Mouse (Mus musculus): ENCODE data around the gene Gm10203. TPM values are rescaled to one million over a fixed set of nuclear protein-coding genes. Genes with fewer than 3 reads are reported as not detected.
"Not testable (repeated sequence)": the region's sequence is repeated elsewhere in the genome, so short reads cannot be mapped to it uniquely, and the experiment has no call there.

Gene Gm10203
- total RNA-seq, 1 experiment: not detected

DNA sequence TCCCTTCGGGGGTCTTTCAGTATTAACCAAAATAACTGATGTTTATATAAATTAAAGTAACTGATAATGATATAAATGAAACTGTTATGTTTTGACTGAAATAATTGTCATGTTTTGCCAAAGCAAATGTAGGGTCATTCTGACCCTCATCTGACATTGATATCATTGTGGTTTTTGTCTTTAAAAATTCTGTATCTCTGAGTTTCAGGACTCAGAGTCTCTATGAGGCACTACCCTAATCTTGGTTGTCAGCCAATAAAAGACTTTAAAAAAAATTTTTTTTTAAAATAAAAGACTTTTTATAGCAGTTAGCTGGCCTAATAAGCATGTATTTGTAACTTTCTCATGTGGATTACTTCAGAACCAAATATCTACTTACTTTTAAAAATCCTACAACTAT is 37.7 kb downstream of the Gm10203 start:
- in situ Hi-C loops (cut with MboI; ENCODE audit: low sequenced_read_pairs in 2 of 2, unreplicated experiment in 2 of 2): no loop called here
- no peak for DNase-seq (ENCODE audit: low read depth, low spot score)
- Histone ChIP-seq H3K4me1 (ENCODE audit: control insufficient read depth in 2 of 2, insufficient read depth in 2 of 2, low read length in 2 of 2, poor library complexity in 1 of 2) (no peaks in the 10 kb centered on the region), H3K9ac (ENCODE audit: insufficient read depth, low read depth, low read length, poor library complexity, severe bottlenecking) (no peak overlapping the region), H3K9me3 (ENCODE audit: control insufficient read depth, insufficient read depth, low read depth, low read length) (no peaks in the 10 kb centered on the region), H3K36me3 (ENCODE audit: control insufficient read depth, insufficient read depth, low read length, poor library complexity, severe bottlenecking) (no peaks in the 10 kb centered on the region), H3K27ac (ENCODE audit: insufficient read depth, low read depth, low read length, poor library complexity, severe bottlenecking) (no peak overlapping the region), H3K4me3 (ENCODE audit: insufficient read depth in 1 of 2, low read depth in 1 of 2, low read length in 2 of 2, poor library complexity in 1 of 2, severe bottlenecking in 1 of 2) (no peak overlapping the region)
- TF ChIP-seq HCFC1 (IDR thresholded peaks at IDR 0.05; ENCODE audit: borderline replicate concordance, insufficient read depth, low read length): no peak
- no peak for TF ChIP-seq CHD2 (IDR thresholded peaks at IDR 0.05; ENCODE audit: low read depth, low read length)
- no peak for TF ChIP-seq ZC3H11A (IDR thresholded peaks at IDR 0.05; ENCODE audit: borderline replicate concordance, low read depth, low read length)
- TF ChIP-seq MAFK (IDR thresholded peaks at IDR 0.05; ENCODE audit: insufficient read depth, low read depth, low read length): no peak
- no peak for TF ChIP-seq ZNF384 (IDR thresholded peaks at IDR 0.05; ENCODE audit: low read depth, low read length)

DNA sequence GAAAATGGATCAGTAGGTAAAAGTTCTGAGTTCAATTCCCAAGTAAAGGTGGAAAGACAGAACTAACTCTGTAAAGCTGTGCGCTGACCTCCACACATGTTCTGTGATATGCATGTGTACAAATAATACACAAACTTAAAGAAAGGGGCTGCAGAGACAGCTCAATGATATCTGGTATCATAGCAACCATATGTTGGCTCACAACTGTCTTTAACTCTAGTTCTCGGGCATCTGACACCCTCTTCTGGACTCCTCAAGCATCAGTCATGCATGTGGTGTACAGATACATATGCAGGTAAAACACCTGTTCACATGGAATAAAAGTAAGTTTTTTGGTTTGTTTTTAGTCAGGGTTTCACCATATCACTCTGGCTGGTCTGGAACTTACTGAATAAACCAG is 38.5 kb downstream of the Gm10203 start:
- no peak for DNase-seq (ENCODE audit: low read depth, low spot score)
- H3K9ac ChIP-seq (ENCODE audit: insufficient read depth, low read depth, low read length, poor library complexity, severe bottlenecking): no peak overlapping the region
- no peaks in the 10 kb centered on the region for H3K36me3 ChIP-seq (ENCODE audit: control insufficient read depth, insufficient read depth, low read length, poor library complexity, severe bottlenecking)
- in situ Hi-C loops (cut with MboI; ENCODE audit: low sequenced_read_pairs in 2 of 2, unreplicated experiment in 2 of 2): no loop called here
- no peak overlapping the region for H3K4me3 ChIP-seq (ENCODE audit: insufficient read depth in 1 of 2, low read depth in 1 of 2, low read length in 2 of 2, poor library complexity in 1 of 2, severe bottlenecking in 1 of 2)
- TF ChIP-seq ZC3H11A (IDR thresholded peaks at IDR 0.05; ENCODE audit: borderline replicate concordance, low read depth, low read length) (no peak), CHD2 (IDR thresholded peaks at IDR 0.05; ENCODE audit: low read depth, low read length) (no peak), MAFK (IDR thresholded peaks at IDR 0.05; ENCODE audit: insufficient read depth, low read depth, low read length) (no peak)
- no peaks in the 10 kb centered on the region for H3K4me1 ChIP-seq (ENCODE audit: control insufficient read depth in 2 of 2, insufficient read depth in 2 of 2, low read length in 2 of 2, poor library complexity in 1 of 2)
- no peak overlapping the region for H3K27ac ChIP-seq (ENCODE audit: insufficient read depth, low read depth, low read length, poor library complexity, severe bottlenecking)
- no peaks in the 10 kb centered on the region for H3K9me3 ChIP-seq (ENCODE audit: control insufficient read depth, insufficient read depth, low read depth, low read length)

DNA sequence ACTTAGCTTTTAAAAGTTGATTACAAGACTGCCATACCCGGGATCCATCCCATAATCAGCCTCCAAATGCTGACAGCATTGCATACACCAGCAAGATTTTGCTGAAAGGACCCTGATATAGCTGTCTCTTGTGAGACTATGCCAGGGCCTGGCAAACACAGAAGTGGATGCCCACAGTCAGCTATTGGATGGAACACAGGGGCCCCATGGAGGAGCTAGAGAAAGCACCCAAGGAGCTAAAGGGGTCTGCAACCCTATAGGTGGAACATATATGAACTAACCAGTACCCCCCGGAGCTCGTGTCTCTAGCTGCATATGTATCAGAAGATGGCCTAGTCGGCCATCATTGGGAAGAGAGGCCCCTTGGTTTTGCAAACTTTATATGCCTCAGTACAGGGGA is 40.0 kb downstream of the Gm10203 start:
- in situ Hi-C loops (cut with MboI; ENCODE audit: low sequenced_read_pairs in 2 of 2, unreplicated experiment in 2 of 2); H3K4me1 ChIP-seq (ENCODE audit: control insufficient read depth in 2 of 2, insufficient read depth in 2 of 2, low read length in 2 of 2, poor library complexity in 1 of 2); DNase-seq (ENCODE audit: low read depth, low spot score); H3K36me3 ChIP-seq (ENCODE audit: control insufficient read depth, insufficient read depth, low read length, poor library complexity, severe bottlenecking); H3K27ac ChIP-seq (ENCODE audit: insufficient read depth, low read depth, low read length, poor library complexity, severe bottlenecking); H3K4me3 ChIP-seq (ENCODE audit: insufficient read depth in 1 of 2, low read depth in 1 of 2, low read length in 2 of 2, poor library complexity in 1 of 2, severe bottlenecking in 1 of 2); H3K9ac ChIP-seq (ENCODE audit: insufficient read depth, low read depth, low read length, poor library complexity, severe bottlenecking); H3K9me3 ChIP-seq (ENCODE audit: control insufficient read depth, insufficient read depth, low read depth, low read length): not testable (repeated sequence)

DNA sequence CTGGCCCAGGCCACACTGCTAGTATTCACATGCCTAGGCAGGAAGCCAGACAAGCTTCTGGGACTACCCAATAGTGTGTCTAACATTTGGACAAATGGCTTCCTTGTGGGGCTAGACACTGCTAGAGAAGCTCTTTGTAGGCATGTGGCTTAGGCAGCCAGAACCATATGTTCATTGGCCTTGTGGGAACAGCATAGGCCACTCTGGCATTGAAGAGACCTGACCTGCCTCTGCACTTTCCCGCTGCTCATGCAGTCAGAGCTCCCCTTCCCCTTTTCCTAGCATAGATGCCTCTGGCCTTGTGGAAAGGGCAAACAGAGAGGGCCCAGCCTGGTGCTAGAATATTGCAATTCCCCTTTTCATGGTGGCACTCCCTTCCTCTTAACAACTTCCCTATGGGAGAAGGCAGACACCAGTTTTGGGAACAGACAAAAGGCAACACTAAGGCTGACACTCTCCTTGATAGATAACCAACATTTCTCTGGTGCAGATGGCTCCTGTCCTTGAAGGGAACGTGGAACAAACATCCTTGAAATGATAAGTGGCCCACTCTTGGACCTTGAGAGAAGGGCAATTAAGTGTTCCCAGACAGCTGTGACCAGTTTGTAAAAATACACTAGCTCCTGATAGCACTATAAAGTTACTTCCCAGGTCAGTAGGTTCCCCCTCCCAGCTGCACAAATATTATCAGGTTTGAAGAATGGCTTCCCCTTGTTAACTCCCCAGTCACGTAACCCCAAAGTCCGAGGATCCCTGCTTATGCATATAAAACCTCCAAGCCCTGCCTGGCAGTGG is 44.1 kb downstream of the Gm10203 start:
- in situ Hi-C loops (cut with MboI; ENCODE audit: low sequenced_read_pairs in 2 of 2, unreplicated experiment in 2 of 2): no loop called here
- Histone ChIP-seq H3K27ac (ENCODE audit: insufficient read depth, low read depth, low read length, poor library complexity, severe bottlenecking) (no peak overlapping the region), H3K4me1 (ENCODE audit: control insufficient read depth in 2 of 2, insufficient read depth in 2 of 2, low read length in 2 of 2, poor library complexity in 1 of 2) (no peaks in the 10 kb centered on the region), H3K9ac (ENCODE audit: insufficient read depth, low read depth, low read length, poor library complexity, severe bottlenecking) (no peak overlapping the region), H3K4me3 (ENCODE audit: insufficient read depth in 1 of 2, low read depth in 1 of 2, low read length in 2 of 2, poor library complexity in 1 of 2, severe bottlenecking in 1 of 2) (no peak overlapping the region), H3K9me3 (ENCODE audit: control insufficient read depth, insufficient read depth, low read depth, low read length) (no peaks in the 10 kb centered on the region), H3K36me3 (ENCODE audit: control insufficient read depth, insufficient read depth, low read length, poor library complexity, severe bottlenecking) (no peaks in the 10 kb centered on the region; the same call in 1 of the 2 replicates)
- DNase-seq (ENCODE audit: low read depth, low spot score): no peak
- TF ChIP-seq MAFK (IDR thresholded peaks at IDR 0.05; ENCODE audit: insufficient read depth, low read depth, low read length): no peak
- TF ChIP-seq CHD2 (IDR thresholded peaks at IDR 0.05; ENCODE audit: low read depth, low read length): no peak
- no peak for TF ChIP-seq HCFC1 (IDR thresholded peaks at IDR 0.05; ENCODE audit: borderline replicate concordance, insufficient read depth, low read length)
- no peak for TF ChIP-seq ZNF384 (IDR thresholded peaks at IDR 0.05; ENCODE audit: low read depth, low read length)
- no peak for TF ChIP-seq ZC3H11A (IDR thresholded peaks at IDR 0.05; ENCODE audit: borderline replicate concordance, low read depth, low read length)

All from ES-E14 (cell line).